Mouse (Mus musculus): ENCODE data around the gene Hap1.

GRCm38 (mm10) chr11:100395861-100396631 is 40.1 kb upstream of the Hap1 start:
- TF ChIP-seq POLR2A (IDR thresholded peaks at IDR 0.05; ENCODE audit: low read depth, low read length) (no peak), CTCF (IDR thresholded peaks at IDR 0.05; ENCODE audit: extremely low read depth, insufficient read depth, insufficient read length, insufficient replicate concordance) (no peak)

Measured in spleen, adult 2 months (tissue).